Mouse (Mus musculus): Measurements from ENCODE around the gene Ptdss2.

Ptdss2 gene

DNA sequence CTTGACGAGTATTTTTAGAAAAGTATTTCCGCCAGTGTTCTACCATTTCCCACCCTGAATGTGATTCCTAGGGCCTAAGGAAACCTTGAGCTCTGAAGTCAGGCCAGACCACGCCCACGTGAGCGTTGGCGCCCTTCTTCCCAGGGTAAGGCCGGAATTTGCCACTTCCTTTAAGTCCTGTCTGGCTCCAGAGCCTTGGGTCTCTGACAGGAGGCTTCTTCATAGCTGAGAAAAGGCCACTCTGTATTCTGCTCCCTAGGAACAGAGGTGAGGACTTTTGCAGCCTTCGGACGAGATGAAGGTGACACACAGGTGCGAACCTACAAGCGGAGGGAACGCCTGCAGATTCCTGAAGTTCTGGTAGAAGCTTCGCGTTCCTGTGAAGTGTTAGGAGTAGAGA is at the start of gene Ptdss2:
Gene Ptdss2 (plus strand): TSS at position 138 of the 400 bp plus-strand sequence.
- DNase-seq (ENCODE audit: low spot score) = no peak

DNA sequence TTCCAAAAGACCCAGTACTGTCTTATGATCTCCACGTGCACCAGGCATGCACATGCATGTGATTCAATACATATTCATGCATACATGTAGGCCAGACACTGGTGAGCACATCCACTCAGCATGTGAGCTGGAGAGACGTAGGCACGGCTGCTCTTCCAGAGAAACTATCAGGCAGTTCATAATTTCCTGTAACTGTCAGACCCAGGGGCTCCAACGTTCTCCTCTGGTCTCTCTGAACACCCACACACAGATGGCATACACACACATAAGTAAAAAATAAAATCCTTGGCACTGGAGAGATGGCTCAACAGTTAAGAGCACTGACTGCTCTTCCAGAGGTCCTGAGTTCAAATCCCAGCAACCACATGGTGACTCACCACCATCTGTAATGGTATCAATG is 48.4 kb upstream of the Ptdss2 start:
- no peak for DNase-seq (ENCODE audit: low spot score)

DNA sequence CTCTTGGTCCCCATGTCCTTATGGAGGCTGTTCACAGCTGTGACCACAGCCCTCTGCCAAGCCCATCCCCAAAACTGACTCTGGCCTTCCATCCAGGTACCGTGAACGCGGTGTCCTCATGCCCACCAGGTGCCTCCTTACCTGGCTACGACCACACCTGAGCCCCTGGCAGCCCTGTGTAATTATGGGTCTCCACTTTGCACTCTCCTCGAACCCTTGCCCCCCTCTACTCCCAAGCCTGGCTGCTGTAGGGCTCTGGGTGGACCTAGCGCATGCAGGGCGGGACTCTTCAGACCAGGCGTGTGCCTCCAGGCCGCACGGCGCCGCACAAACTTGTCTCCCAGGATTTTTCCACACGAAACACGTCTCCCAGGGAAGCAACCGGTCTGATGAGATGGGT is 44.3 kb upstream of the Ptdss2 start, which contains the start of gene Pkp3:
Gene Pkp3 (plus strand): TSS at position 378 of the 400 bp plus-strand sequence.
- no peak for DNase-seq (ENCODE audit: low spot score)

DNA sequence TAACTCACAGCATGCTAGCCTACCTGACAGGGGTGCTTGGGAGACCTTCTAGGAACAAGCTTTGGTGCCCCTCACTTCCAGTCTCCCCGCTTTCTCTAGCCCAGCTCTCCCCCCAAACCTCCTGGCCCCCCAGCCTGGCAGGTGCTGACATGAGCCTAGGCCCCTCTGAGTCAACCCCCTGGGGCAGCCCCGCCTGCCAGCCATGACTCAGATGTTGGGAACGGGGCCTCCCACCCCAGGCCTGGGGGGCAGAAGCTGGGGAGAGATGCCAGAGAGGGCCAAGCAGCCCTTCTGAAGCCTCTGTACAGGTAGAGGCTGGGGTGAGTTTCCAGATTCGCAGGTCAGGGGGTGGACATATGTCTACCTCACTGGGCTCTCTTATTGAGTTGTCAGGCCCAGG is 43.3 kb upstream of the Ptdss2 start:
- no peak for DNase-seq (ENCODE audit: low spot score)

DNA sequence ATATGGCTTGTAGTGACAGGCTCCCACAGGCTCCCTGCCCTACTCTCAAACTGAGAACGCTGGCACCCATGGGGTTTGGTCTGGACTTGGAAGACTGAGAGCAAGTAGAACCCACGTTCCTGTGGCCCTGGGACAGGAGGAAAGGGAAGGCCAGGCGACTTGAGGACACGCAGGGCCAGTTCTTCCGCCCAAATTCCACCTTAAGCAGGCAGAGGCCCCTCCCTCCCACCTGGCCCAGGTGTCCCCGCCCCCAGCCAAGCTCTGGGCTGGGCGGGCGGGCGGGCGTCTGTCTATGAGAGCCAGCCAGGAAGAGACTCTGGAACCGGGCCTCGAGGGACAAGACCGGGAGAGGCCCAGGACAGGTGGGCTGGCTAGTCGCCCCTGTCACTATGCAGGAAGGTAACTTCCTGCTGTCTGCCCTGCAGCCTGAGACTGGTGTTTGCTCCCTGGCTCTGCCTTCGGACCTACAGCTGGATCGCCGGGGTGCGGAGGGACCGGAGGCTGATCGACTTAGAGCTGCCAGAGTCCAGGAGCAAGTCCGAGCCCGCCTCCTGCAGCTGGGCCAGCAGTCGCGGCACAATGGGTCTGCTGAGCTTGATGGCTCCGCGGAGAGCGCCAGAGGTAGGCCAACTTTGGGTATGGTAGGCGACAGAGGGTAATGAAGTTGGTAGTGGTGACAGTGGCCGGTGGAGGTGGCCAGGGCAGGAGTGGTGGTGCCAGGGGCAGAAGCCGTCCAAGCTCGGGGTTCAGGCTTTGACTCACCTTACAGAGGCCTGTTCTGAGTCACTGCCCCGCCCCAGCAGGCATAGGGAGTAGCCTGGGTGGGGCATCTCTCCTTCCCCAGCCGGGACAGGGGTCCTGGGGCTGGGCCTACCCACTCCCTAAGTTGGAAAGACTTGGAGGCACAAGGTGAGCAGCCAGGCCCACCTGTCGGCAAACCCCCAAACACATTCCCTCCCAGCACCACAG is 42.4 kb upstream of the Ptdss2 start:
- no peak for DNase-seq (ENCODE audit: low spot score)

DNA sequence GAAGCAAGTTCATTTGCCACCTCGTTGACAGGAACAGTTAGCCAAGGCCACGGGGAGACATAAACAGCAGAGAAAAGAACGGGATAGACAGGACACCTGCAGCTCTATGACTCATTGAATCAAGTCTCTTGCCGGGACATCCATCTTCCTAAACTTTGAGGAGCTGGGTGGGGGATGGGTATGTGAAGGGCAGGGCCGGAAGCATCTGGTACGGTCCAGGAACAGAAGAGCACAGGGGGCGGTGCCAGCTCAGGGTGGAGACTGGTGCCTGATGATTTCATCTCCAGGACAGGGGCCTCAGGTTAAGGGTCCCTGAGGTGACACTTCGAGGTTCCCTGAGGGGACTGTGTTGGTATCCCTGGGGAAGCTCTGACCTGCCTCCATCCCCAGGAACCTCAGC is 34.3 kb upstream of the Ptdss2 start:
- DNase-seq (ENCODE audit: low spot score) = no peak

DNA sequence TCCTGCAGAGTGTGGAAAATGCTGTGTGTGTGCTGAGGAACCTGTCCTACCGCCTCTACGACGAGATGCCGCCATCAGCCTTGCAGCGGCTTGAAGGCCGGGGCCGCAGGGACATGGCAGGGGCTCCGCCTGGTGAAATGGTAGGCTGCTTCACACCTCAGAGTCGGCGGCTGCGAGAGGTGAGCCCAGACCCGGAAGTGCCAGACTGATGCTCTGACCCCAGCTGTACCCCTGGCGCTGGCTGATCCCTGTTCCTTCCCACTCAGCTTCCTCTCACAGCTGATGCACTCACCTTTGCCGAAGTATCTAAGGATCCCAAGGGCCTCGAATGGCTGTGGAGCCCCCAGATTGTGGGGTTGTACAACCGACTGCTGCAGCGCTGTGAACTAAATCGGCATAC is 33.7 kb upstream of the Ptdss2 start:
- no peak for DNase-seq (ENCODE audit: low spot score)

DNA sequence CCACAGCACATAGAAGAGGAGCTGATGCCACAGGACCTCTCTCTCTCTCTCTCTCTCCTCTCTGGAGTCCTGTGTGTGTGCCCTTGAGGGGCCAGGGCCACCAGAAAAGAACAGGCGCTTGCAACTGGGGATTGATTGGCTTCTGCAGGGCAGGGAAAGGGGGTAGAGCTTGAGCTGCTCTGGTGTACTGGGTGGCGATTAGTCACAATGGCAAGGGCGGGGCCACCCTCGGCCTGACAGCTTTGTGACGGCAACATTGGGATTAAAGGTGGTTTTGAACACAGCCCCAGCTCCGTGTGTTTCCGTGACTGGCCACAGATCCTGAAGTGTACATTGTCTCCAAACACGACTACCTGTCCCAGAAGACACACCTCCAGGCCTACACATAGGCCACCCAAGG is 32.0 kb upstream of the Ptdss2 start:
- no peak for DNase-seq (ENCODE audit: low spot score)

DNA sequence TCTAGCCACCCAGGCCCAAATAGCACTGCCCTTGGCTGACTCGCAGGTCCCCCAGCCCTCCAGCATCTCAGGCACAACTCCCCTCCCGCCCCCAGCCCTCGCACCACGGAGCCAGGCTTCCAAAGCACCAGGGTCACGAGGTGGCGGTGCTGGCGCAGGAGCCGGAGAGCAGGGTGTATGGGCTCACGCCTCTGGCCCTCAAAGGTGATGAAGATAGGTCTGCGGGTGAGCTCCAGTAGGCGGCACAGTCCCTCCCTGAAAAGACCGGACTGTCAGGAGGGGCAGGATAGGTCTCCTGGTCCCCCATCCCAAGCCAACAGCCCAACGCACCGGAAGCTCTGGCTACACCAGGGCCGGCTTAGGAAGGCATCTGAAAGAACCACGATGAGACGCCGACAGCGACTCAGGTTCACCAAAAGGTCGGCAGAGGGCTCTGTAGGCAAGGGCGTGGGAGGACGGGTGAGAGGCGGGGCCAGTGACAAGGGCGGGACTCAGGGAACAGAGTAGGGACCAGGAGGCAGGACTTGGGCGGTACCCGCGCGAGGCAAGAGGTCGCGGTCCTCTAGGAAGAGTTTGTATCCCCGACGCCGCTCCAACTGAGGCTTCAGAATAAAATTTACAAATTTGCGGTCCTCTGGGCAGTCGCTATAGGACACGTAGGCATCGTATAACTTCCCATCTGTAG is 30.0 kb upstream of the Ptdss2 start:
- DNase-seq (ENCODE audit: low spot score) = no peak

DNA sequence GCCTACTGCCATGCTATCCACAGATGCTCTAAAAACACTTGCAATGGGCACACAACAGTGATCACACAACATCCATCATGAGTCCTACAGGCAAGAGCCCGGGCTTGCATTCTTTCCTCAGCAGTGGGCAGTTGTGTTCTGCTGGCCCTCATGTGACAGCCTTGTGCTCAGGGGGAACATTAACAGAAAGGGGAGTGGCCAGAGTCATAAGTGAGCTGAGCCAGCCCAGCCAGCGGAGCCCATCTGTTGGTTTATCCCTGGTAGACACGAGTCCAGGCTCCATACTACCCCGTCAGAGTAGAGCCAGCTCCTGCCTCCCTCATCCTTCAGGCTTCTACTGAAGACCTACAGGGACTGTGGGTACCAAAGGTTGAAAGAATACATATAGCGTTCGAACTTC is 28.2 kb upstream of the Ptdss2 start:
- DNase-seq (ENCODE audit: low spot score) = no peak

DNA sequence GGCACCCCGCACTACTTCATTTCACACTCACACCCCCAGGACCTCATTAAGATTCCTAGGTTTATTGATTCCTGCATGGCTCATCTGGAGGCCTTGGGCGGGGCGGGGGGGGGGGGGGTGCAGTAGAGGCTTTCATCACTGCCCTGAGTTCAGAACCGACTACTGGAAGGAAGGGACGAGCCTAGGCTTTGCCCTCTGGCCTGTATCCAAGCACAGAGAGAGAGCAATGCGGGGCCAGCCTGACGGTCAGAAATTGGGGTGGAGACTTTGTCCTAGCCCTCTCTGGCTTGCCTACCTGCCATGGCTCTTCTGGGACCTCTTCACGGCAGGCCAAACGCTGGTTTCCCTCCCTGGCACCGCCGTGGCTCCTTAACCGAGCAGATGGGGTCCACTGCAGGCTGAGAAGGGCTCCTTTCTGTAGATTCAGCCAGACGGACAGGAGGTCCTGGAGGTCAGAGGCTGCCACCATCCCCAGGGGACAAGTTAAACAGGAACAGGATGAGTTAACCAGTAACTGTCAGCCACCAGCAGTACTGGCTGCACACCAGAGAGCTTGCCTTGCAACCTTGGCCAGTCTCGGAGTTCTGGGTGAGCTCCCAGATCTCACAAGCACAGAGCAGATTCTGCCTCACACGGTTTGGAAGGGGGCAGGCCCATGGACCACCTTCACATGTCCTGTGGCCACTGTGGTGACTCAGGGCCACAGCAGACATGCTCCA is 27.5 kb upstream of the Ptdss2 start:
- no peak for DNase-seq (ENCODE audit: low spot score)

DNA sequence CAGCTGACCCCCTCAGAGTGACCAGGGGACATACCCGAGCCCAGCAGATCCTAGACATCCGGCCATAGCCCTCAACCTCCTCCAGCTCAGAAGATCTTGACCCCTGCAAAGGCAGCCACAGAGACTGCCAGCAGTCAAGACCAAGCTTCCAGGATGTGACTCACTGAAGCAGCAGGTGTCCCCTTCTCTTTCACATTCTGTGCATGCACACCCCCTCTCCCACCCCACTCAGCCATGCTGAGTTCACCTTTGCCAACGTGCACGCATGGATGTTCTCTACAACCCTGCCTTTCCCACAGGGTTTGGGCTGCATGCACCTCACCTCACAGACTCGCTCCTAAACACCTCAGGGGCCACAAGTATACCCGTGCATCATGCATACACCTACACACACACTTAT is 26.2 kb upstream of the Ptdss2 start:
- no peak for DNase-seq (ENCODE audit: low spot score)

DNA sequence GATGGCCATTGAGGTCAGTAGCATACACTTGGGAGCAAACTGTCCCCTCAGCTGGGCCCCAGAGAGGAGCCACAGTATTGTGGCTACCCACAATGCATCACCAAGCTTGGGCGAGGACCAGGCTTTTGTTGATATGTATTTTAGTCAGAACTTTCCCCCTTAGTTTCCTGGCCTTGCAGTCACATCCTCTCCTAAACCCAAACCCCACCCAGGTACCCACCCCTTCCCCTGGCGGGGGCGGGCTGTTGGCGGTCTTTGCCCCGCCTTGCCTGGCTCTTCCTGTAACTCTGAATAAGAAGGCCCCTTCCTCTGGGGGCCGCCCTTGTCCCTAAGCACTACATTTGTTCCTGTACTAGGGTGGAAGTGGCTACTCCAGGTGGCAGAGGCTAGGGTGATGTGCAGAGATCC is 25.5 kb upstream of the Ptdss2 start:
- DNase-seq (ENCODE audit: low spot score) = no peak

DNA sequence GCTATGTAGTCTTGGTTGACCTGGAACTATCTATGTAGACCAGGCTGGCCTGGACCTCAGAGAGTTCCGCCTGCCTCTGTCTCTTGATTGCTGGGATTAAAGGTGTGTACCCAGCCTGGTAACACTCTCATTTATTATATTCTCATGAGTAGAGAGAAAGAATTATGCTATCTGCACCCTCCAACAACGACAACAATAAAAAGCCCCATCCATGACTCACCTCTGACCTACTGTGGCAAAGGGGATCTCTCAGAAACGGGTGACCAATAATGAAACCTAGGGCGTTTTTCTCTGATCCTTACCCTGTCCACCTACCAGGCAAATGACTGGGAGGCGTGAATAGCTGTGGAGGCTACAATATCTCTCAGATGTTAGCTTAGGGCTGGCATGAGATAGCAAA is 25.0 kb upstream of the Ptdss2 start:
- DNase-seq (ENCODE audit: low spot score) = no peak

DNA sequence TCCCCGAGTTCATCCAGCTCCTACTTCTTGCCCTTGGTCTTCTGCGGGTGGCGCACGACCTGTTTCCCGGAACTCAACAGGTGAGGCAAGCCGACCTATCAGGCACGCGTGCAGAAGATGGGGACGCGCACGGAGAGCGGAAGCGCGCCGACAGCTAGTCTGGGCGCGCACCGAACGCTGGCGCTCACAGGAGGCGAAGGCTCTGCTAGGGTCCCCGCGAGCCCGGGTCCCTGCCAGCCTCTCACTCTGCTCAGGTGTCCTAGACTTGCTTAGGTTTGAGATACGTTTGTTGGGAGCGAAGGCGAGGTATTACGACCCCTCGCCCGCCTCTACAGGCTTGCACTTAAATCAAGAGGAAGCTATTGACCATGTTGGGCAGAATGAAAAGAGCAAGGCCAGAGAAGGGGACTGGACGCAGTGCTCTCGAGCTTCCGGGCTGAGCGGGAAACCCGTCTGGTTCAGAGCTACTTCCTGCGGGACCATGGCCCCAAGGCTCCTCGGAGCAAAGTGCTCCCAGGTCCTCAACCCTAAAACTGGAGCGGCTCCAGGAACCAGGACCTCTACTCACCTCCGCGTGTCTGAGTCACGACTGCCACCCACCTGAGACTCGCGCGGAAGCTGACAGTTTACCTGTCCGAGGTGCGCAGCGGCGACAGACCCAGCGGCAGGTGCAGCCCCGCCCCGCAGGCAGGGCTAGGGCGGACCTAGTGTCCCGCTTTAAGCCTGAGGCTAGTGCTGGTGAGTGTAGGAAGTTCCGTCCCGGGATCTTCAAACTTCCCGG is 22.1 kb upstream of the Ptdss2 start, which contains the start of gene Sigirr:
Gene Sigirr (minus strand): TSS at position 662 of the 781 bp plus-strand sequence.
- DNase-seq (ENCODE audit: low spot score) = no peak

DNA sequence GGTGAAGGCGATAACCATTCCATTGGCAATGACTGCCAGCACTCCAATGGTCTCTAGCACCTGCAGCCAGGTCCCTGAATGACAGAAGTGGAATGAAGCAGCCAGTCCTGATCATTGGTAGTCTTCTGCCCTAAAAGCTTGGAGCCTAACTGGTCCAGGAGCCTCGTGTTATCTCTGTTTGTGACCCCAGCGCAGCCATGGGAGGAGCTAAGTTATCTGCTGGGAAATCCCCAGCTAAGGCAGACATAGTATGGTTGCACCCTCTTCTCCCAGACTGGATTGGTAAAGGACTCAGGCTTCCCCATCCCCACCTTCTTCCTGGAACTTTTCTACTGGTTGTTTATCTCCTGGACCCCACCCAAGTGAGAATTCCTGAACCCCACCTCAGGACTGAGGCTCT is 19.0 kb upstream of the Ptdss2 start:
- no peak for DNase-seq (ENCODE audit: low spot score)

DNA sequence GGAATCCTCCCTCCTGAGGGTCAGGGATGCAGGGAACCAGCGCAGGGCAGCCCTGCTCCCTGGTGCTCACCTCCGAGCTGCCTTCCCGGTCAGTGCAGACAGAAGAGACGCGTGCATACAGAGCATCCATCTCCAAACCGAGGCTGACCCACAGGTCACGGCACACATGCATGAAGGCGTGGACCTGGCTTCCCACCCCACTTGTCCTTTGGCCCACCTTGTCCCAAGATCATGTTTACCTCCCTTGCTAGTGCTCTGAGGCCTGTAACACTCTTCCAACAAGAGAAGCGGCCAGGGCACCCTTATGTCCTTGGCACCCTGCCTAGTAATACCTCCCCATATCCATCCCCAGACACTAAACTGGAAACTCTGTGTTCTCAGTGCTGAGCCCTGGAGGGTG is 6.3 kb upstream of the Ptdss2 start:
- no peak for DNase-seq (ENCODE audit: low spot score)

DNA sequence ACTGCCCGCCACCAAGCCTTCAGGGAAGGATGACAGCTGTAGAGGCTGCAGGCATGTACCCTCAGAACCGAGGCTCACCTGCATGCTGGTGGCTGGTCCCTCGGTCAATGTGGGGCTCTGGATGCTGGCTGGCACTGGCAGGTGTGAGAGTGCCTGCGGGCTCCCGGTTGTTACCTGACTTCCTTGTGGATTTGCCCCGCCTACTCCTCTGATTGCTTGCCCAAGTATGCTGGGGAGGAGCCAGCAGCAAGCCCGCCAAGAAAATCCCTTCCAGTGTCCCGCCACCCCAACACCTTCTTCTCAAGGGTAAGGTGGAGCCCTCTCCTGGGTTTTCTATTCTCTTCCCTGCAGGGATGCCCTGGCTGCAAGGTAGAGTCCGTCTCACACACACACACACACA is 4.5 kb upstream of the Ptdss2 start, which contains the start of gene Ano9:
Gene Ano9 (minus strand): TSS at position 171 of the 400 bp plus-strand sequence.
- no peak for DNase-seq (ENCODE audit: low spot score)

DNA sequence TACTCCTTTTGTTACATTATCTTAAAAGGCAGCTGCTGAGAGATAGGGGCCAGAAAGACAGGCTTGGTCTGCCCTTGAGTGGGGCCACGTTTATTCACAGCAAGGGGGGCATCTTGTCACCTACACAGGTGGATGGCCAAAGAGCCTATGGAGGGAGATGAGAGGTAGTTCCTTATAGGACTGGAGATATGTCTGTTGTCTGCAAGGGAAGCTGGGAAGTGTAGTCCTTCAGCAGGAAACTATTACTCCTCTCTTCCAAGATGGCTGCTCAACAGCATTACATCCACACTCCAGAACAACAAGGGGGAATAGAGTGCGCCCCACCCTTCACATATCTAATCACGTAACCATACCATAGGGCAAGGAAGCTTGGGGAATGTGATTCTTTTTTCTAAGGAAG is 2.7 kb upstream of the Ptdss2 start:
- no peak for DNase-seq (ENCODE audit: low spot score)

DNA sequence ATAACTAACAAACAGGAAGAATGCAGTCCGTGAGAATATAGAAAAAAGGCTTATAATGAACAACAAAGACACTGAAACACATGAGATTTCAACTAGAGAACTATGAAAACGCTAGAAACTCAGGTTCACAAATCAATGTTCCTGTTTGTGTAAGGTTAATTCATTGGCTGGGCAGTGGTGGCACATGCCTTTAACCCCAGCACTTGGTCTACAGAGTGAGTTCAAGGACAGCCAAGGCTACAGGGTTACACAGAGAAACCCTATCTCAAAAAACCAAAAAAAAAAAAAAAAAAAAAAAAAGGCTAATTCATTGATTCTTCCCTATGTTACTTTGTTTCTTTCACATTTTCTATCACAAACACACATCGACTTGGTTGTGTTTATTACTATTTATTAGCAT is 1.6 kb upstream of the Ptdss2 start:
- no peak for DNase-seq (ENCODE audit: low spot score)

DNA sequence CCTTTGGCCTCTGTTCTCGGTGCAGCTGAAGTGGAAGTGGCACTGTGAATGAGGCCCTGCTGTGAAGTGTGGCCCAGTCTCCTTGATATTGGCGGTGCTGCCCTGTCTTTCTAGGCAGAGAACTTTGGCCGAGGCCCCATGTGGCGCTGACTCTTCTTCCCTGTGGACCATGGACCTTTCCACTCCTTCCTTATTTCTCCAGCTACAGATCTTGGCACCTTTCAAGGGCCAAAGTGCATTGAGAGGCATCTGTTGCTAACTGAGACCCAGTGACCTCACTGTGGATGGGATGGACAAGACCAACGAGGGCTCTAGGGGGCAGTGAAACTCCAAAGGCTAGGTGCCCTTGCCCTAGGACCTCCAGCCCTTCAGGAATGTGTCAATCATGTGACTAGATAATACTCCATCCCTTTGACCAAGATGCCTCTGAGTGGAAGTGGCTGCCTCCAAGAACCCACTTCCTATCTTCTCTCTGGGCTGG is 1.1 kb upstream of the Ptdss2 start:
- no peak for DNase-seq (ENCODE audit: low spot score)

Measured in layer of hippocampus, adult 9-10 months (tissue).